Mouse (Mus musculus) heart, adult 2 months (tissue): ENCODE measurements around the gene 5730596B20Rik. TPM values are rescaled to one million over a fixed set of nuclear protein-coding genes. Genes with fewer than 3 reads are reported as not detected.

Source experiments
- DNase-seq, 2 experiments: peaks; one replicate each; pipeline ENCODE4 v3.0.0; 2021
- H3K27ac ChIP-seq: fragments of 200-600 bp; 2 replicates; pipeline ENCODE4 v1.8.1; 2022
- H3K27me3 ChIP-seq: fragments of 200-500 bp; 2 replicates; pipeline ENCODE4 v1.6.1; 2012; ENCODE audit warnings: mild to moderate bottlenecking, low read length, inconsistent platforms, mixed read lengths; ENCODE audit not compliant: control insufficient read depth, insufficient read depth
- H3K36me3 ChIP-seq: fragments of 200-500 bp; 2 replicates; pipeline ENCODE4 v1.6.1; 2012; ENCODE audit warnings: low read length, inconsistent platforms; ENCODE audit not compliant: control insufficient read depth, insufficient read depth
- H3K4me1 ChIP-seq: fragments of 200-500 bp; 2 replicates; pipeline ENCODE4 v1.6.1; 2011; ENCODE audit warnings: low read length; ENCODE audit not compliant: control insufficient read depth, insufficient read depth
- H3K4me3 ChIP-seq: fragments of 200-600 bp; 2 replicates; pipeline ENCODE4 v1.8.1; 2022
- H3K79me2 ChIP-seq: fragments of 200-500 bp; replicated peaks from 2 replicates; pipeline ENCODE4 v1.6.1; 2012; ENCODE audit warnings: mild to moderate bottlenecking, inconsistent platforms, low read length, moderate library complexity, mixed read lengths; ENCODE audit not compliant: control insufficient read depth, insufficient read depth
- H3K9ac ChIP-seq: fragments of 200-500 bp; 2 replicates; pipeline ENCODE4 v1.6.1; 2012; ENCODE audit warnings: low read depth, mild to moderate bottlenecking, control low read depth, inconsistent platforms, low read length, mixed read lengths
- CTCF ChIP-seq: fragments of 200-600 bp; IDR thresholded peaks from 2 replicates; pipeline ENCODE4 v1.8.1; 2022; ENCODE audit warnings: antibody characterized with exemption, mild to moderate bottlenecking, moderate library complexity
- EP300 ChIP-seq: fragments of 200-500 bp; IDR thresholded peaks from 2 replicates; pipeline ENCODE4 v1.6.1; 2011; ENCODE audit warnings: low read depth, low read length, control low read depth; ENCODE audit not compliant: insufficient read depth
- POLR2A ChIP-seq: fragments of 200-500 bp; IDR thresholded peaks from 2 replicates; pipeline ENCODE4 v1.6.1; 2011; ENCODE audit warnings: mild to moderate bottlenecking, low read depth, low read length, control low read depth; ENCODE audit not compliant: insufficient read depth
- WGBS: fragments of 180-500 bp; shearing (Covaris S2); methylation state at CpG from one replicate; pipeline ENCODE4 v1.1.7; 2018; 5-methylcytosine and 5-hydroxymethylcytosine counted together
- intact Hi-C: fragments of 180-260 bp; cut with DNase I; formaldehyde crosslinking; loops from one replicate; pipeline ENCODE4 v1.15.1; 2025
- polyA plus RNA-seq: library from polyadenylated mRNA; depleted of rRNA; stranded (reverse); fragments of >200 nt; gene quantifications from 2 replicates; pipeline ENCODE4 v1.2.3, GENCODE M21; 2012
- total RNA-seq, 2 experiments: library from RNA; stranded (reverse); gene quantifications; 2 replicates each; pipeline ENCODE4 v1.2.3; 2021

5730596B20Rik gene
- total and polyA plus RNA-seq, 3 experiments = not detected

- peak overlapping the region; percentile 56; the same call in 1 of the 2 replicates for H3K27ac ChIP-seq
- no peaks in the 10 kb centered on the region for H3K4me1 ChIP-seq
- DNase-seq = no peak
- peak overlapping the region; percentile 63 for H3K9ac ChIP-seq
- intact Hi-C loops = no loop called here
- WGBS = 6% methylated on average over 10 of the region's 10 CpGs
- TF ChIP-seq POLR2A (no peak), EP300 (no peak), CTCF (no peak)
- peak overlapping the region; percentile 53 for H3K4me3 ChIP-seq
- no peaks in the 10 kb centered on the region for H3K36me3 ChIP-seq
- no peaks in the 10 kb centered on the region for H3K79me2 ChIP-seq
- peaks cover 31% of the 10 kb centered on the region for H3K27me3 ChIP-seq
Observed at GRCm38 (mm10) chr6:52203121-52203370, 25.7 kb downstream of the 5730596B20Rik start.

- no peaks in the 10 kb centered on the region for H3K36me3 ChIP-seq
- no peaks in the 10 kb centered on the region for H3K79me2 ChIP-seq
- H3K4me3 ChIP-seq = peak overlapping the region; percentile 53
- intact Hi-C loops = no loop called here
- H3K27ac ChIP-seq = peak overlapping the region; percentile 56
- H3K9ac ChIP-seq = peak overlapping the region; percentile 63
- peaks cover 35% of the 10 kb centered on the region for H3K27me3 ChIP-seq
- no peaks in the 10 kb centered on the region for H3K4me1 ChIP-seq
- TF ChIP-seq CTCF (no peak), EP300 (no peak), POLR2A (no peak)
- DNase-seq = peak; percentile 19 to 46
- 7% methylated on average over 46 of the region's 46 CpGs for WGBS
Observed at GRCm38 (mm10) chr6:52203371-52204049, 26.2 kb downstream of the 5730596B20Rik start.

- TF ChIP-seq POLR2A (peak; percentile 50; the same call in 1 of the 2 replicates), CTCF (peak; percentile 80), EP300 (no peak)
- peak within 1 kb of the TSS; percentile 56 for H3K27ac ChIP-seq
- 6% methylated on average over 65 of the region's 65 CpGs for WGBS
Observed at GRCm38 (mm10) chr6:52204050-52204752, 26.9 kb downstream of the 5730596B20Rik start, which contains the start of gene Hoxa5. Gene Hoxa5, minus strand, starts transcription at chr6:52204587.

GRCm38 (mm10) chr6:52205221-52205620, 27.9 kb downstream of the 5730596B20Rik start:
- Histone ChIP-seq H3K36me3 (no peaks in the 10 kb centered on the region), H3K4me3 (no peak overlapping the region), H3K9ac (no peak overlapping the region), H3K4me1 (no peaks in the 10 kb centered on the region), H3K79me2 (no peaks in the 10 kb centered on the region), H3K27ac (no peak overlapping the region), H3K27me3 (peaks cover 44% of the 10 kb centered on the region)
- TF ChIP-seq EP300 (no peak), CTCF (no peak), POLR2A (no peak)
- 18% methylated on average over 14 of the region's 14 CpGs for WGBS
- DNase-seq = no peak
- intact Hi-C loops = no loop called here

More at GRCm38 (mm10) chr6:52204050-52204752, 26.9 kb downstream of the 5730596B20Rik start, which contains the start of gene Hoxa5:
- H3K4me1 ChIP-seq = no peaks in the 10 kb centered on the region
- H3K27me3 ChIP-seq = peaks cover 40% of the 10 kb centered on the region
- H3K9ac ChIP-seq = peak within 1 kb of the TSS; percentile 63
- intact Hi-C loops = no loop called here
- no peaks in the 10 kb centered on the region for H3K36me3 ChIP-seq
- H3K4me3 ChIP-seq = peak within 1 kb of the TSS; percentile 53
- H3K79me2 ChIP-seq = no peaks in the 10 kb centered on the region
- DNase-seq = peak; percentile 63 to 73

- no peak overlapping the region for H3K4me3 ChIP-seq
- H3K4me1 ChIP-seq = no peaks in the 10 kb centered on the region
- H3K9ac ChIP-seq = no peak overlapping the region
- H3K79me2 ChIP-seq = no peaks in the 10 kb centered on the region
- WGBS = 15% methylated on average over 55 of the region's 55 CpGs
- peaks cover 42% of the 10 kb centered on the region for H3K27me3 ChIP-seq
- TF ChIP-seq EP300 (no peak), CTCF (no peak), POLR2A (no peak)
- DNase-seq = no peak
- no peak overlapping the region for H3K27ac ChIP-seq
- intact Hi-C loops = no loop called here
- H3K36me3 ChIP-seq = no peaks in the 10 kb centered on the region
Observed at GRCm38 (mm10) chr6:52205638-52206621, 28.6 kb downstream of the 5730596B20Rik start.
